Mouse (Mus musculus): ENCODE measurements around the gene Plekha7. TPM values are rescaled to one million over a fixed set of nuclear protein-coding genes. Genes with fewer than 3 reads are reported as not detected.

The Plekha7 gene
- polyA plus RNA-seq, 1 experiment, result 0.25 TPM

- no peak overlapping the region for H3K4me3 ChIP-seq (ENCODE audit: insufficient read depth, poor library complexity, severe bottlenecking)
- H3ac ChIP-seq (ENCODE audit: control insufficient read depth, insufficient read length, low read depth), result no peak overlapping the region
- no peak for TF ChIP-seq CEBPB (IDR thresholded peaks at IDR 0.05; ENCODE audit: low read depth)
- H3K27me3 ChIP-seq (ENCODE audit: control insufficient read depth, insufficient read depth, insufficient read length), result peaks cover 47% of the 10 kb centered on the region
- H3K79me2 ChIP-seq (ENCODE audit: control insufficient read depth, insufficient read depth), result no peaks in the 10 kb centered on the region
- H3K36me3 ChIP-seq (ENCODE audit: control insufficient read depth, insufficient read depth), result no peaks in the 10 kb centered on the region
- no peaks in the 10 kb centered on the region for H3K79me3 ChIP-seq (ENCODE audit: low read depth)
These were observed 39.9 kb downstream of the Plekha7 start for GRCm38 (mm10) chr7:116268113-116268926.

- H3ac ChIP-seq (ENCODE audit: control insufficient read depth, insufficient read length, low read depth), result no peak overlapping the region
- TF ChIP-seq CEBPB (IDR thresholded peaks at IDR 0.05; ENCODE audit: low read depth) (no peak), MYOG (IDR thresholded peaks at IDR 0.05; ENCODE audit: control insufficient read depth, extremely low read depth, insufficient read length) (no peak), MYOD1 (IDR thresholded peaks at IDR 0.05; ENCODE audit: control insufficient read depth, insufficient read length, low read depth) (no peak), MAX (IDR thresholded peaks at IDR 0.05) (no peak), USF1 (IDR thresholded peaks at IDR 0.05; ENCODE audit: low read depth) (no peak), FOSL1 (IDR thresholded peaks at IDR 0.05; ENCODE audit: insufficient read depth, low read length, poor library complexity, severe bottlenecking) (no peak), CTCF (IDR thresholded peaks at IDR 0.05; ENCODE audit: control insufficient read depth, insufficient read depth, insufficient read length) (no peak)
- no peaks in the 10 kb centered on the region for H3K36me3 ChIP-seq (ENCODE audit: control insufficient read depth, insufficient read depth)
- H3K79me2 ChIP-seq (ENCODE audit: control insufficient read depth, insufficient read depth), result no peaks in the 10 kb centered on the region
- H3K4me3 ChIP-seq (ENCODE audit: insufficient read depth, poor library complexity, severe bottlenecking), result no peak overlapping the region
- no peaks in the 10 kb centered on the region for H3K79me3 ChIP-seq (ENCODE audit: low read depth)
- H3K27me3 ChIP-seq (ENCODE audit: control insufficient read depth, insufficient read depth, insufficient read length), result peaks cover 48% of the 10 kb centered on the region
These were observed 44.9 kb downstream of the Plekha7 start for GRCm38 (mm10) chr7:116263281-116263680.

- H3K4me3 ChIP-seq (ENCODE audit: insufficient read depth, poor library complexity, severe bottlenecking), result no peak overlapping the region
- H3ac ChIP-seq (ENCODE audit: control insufficient read depth, insufficient read length, low read depth), result no peak overlapping the region
- H3K79me2 ChIP-seq (ENCODE audit: control insufficient read depth, insufficient read depth), result no peaks in the 10 kb centered on the region
- H3K79me3 ChIP-seq (ENCODE audit: low read depth), result no peaks in the 10 kb centered on the region
- TF ChIP-seq MAX (IDR thresholded peaks at IDR 0.05) (no peak), USF1 (IDR thresholded peaks at IDR 0.05; ENCODE audit: low read depth) (no peak), MYOD1 (IDR thresholded peaks at IDR 0.05; ENCODE audit: control insufficient read depth, insufficient read length, low read depth) (no peak), CEBPB (IDR thresholded peaks at IDR 0.05; ENCODE audit: low read depth) (no peak), CTCF (IDR thresholded peaks at IDR 0.05; ENCODE audit: control insufficient read depth, insufficient read depth, insufficient read length) (no peak), FOSL1 (IDR thresholded peaks at IDR 0.05; ENCODE audit: insufficient read depth, low read length, poor library complexity, severe bottlenecking) (no peak)
- no peaks in the 10 kb centered on the region for H3K36me3 ChIP-seq (ENCODE audit: control insufficient read depth, insufficient read depth)
- H3K27me3 ChIP-seq (ENCODE audit: control insufficient read depth, insufficient read depth, insufficient read length), result peaks cover 41% of the 10 kb centered on the region
These were observed 45.7 kb downstream of the Plekha7 start for GRCm38 (mm10) chr7:116262508-116262907.

GRCm38 (mm10) chr7:116262101-116262500 is 46.1 kb downstream of the Plekha7 start:
- Histone ChIP-seq H3K27me3 (ENCODE audit: control insufficient read depth, insufficient read depth, insufficient read length) (peaks cover 39% of the 10 kb centered on the region), H3K36me3 (ENCODE audit: control insufficient read depth, insufficient read depth) (no peaks in the 10 kb centered on the region), H3ac (ENCODE audit: control insufficient read depth, insufficient read length, low read depth) (no peak overlapping the region), H3K4me3 (ENCODE audit: insufficient read depth, poor library complexity, severe bottlenecking) (no peak overlapping the region), H3K79me2 (ENCODE audit: control insufficient read depth, insufficient read depth) (no peaks in the 10 kb centered on the region), H3K79me3 (ENCODE audit: low read depth) (no peaks in the 10 kb centered on the region)
- no peak for TF ChIP-seq CEBPB (IDR thresholded peaks at IDR 0.05; ENCODE audit: low read depth)
- no peak for TF ChIP-seq USF1 (IDR thresholded peaks at IDR 0.05; ENCODE audit: low read depth)

GRCm38 (mm10) chr7:116260826-116261615 is 47.2 kb downstream of the Plekha7 start:
- no peak overlapping the region for H3K4me3 ChIP-seq (ENCODE audit: insufficient read depth, poor library complexity, severe bottlenecking)
- no peaks in the 10 kb centered on the region for H3K79me2 ChIP-seq (ENCODE audit: control insufficient read depth, insufficient read depth)
- TF ChIP-seq MYOD1 (IDR thresholded peaks at IDR 0.05; ENCODE audit: control insufficient read depth, insufficient read length, low read depth), result no peak
- TF ChIP-seq CTCF (IDR thresholded peaks at IDR 0.05; ENCODE audit: control insufficient read depth, insufficient read depth, insufficient read length), result no peak
- no peak for TF ChIP-seq CEBPB (IDR thresholded peaks at IDR 0.05; ENCODE audit: low read depth)
- TF ChIP-seq FOSL1 (IDR thresholded peaks at IDR 0.05; ENCODE audit: insufficient read depth, low read length, poor library complexity, severe bottlenecking), result no peak
- TF ChIP-seq MAX (IDR thresholded peaks at IDR 0.05), result no peak
- no peak for TF ChIP-seq MYOG (IDR thresholded peaks at IDR 0.05; ENCODE audit: control insufficient read depth, extremely low read depth, insufficient read length)
- TF ChIP-seq USF1 (IDR thresholded peaks at IDR 0.05; ENCODE audit: low read depth), result no peak
- H3K27me3 ChIP-seq (ENCODE audit: control insufficient read depth, insufficient read depth, insufficient read length), result peaks cover 41% of the 10 kb centered on the region
- no peak overlapping the region for H3ac ChIP-seq (ENCODE audit: control insufficient read depth, insufficient read length, low read depth)
- no peaks in the 10 kb centered on the region for H3K79me3 ChIP-seq (ENCODE audit: low read depth)
- H3K36me3 ChIP-seq (ENCODE audit: control insufficient read depth, insufficient read depth), result no peaks in the 10 kb centered on the region
